Mouse (Mus musculus) gastrocnemius, postnatal 25 days (tissue): ENCODE data around the gene Btbd9. TPM values are rescaled to one million over a fixed set of nuclear protein-coding genes. Genes with fewer than 3 reads are reported as not detected.

Experiments used
- DNase-seq: peaks from one replicate; pipeline ENCODE4 v3.0.0; 2022
- total RNA-seq, 2 experiments: library from RNA; stranded (reverse); gene quantifications; 1 replicate in 1 of 2; 2 replicates in 1 of 2; pipeline ENCODE4 v1.2.3; 2021

The Btbd9 gene
- total RNA-seq, 2 experiments from 2014 or later, result 8.0 to 12.4 TPM

GRCm38 (mm10) chr17:30335746-30336145 lies 240.5 kb downstream of the Btbd9 start:
- DNase-seq, result no peak

GRCm38 (mm10) chr17:30334257-30334656 lies 242.0 kb downstream of the Btbd9 start:
- no peak for DNase-seq

GRCm38 (mm10) chr17:30333136-30333535 lies 243.2 kb downstream of the Btbd9 start:
- no peak for DNase-seq

GRCm38 (mm10) chr17:30331380-30331779 lies 244.9 kb downstream of the Btbd9 start:
- no peak for DNase-seq

- no peak for DNase-seq
These were observed 246.8 kb downstream of the Btbd9 start for GRCm38 (mm10) chr17:30329531-30329930.

- no peak for DNase-seq
These were observed 247.4 kb downstream of the Btbd9 start for GRCm38 (mm10) chr17:30328924-30329323.

- no peak for DNase-seq
These were observed 249.4 kb downstream of the Btbd9 start for GRCm38 (mm10) chr17:30326906-30327305.

GRCm38 (mm10) chr17:30320301-30320700 lies 256.0 kb downstream of the Btbd9 start:
- no peak for DNase-seq

GRCm38 (mm10) chr17:30312688-30313087 lies 263.6 kb downstream of the Btbd9 start:
- no peak for DNase-seq

GRCm38 (mm10) chr17:30309627-30310026 lies 266.7 kb downstream of the Btbd9 start:
- no peak for DNase-seq

GRCm38 (mm10) chr17:30308889-30309288 lies 267.4 kb downstream of the Btbd9 start:
- no peak for DNase-seq

- DNase-seq, result no peak
These were observed 268.0 kb downstream of the Btbd9 start for GRCm38 (mm10) chr17:30308317-30308716.

GRCm38 (mm10) chr17:30307168-30307567 lies 269.1 kb downstream of the Btbd9 start:
- DNase-seq, result no peak

- DNase-seq, result no peak
These were observed 271.5 kb downstream of the Btbd9 start for GRCm38 (mm10) chr17:30304766-30305165.

GRCm38 (mm10) chr17:30301338-30301737 lies 274.9 kb downstream of the Btbd9 start:
- DNase-seq, result no peak

GRCm38 (mm10) chr17:30297432-30297831 lies 278.9 kb downstream of the Btbd9 start:
- no peak for DNase-seq

GRCm38 (mm10) chr17:30296069-30296468 lies 280.2 kb downstream of the Btbd9 start:
- no peak for DNase-seq

GRCm38 (mm10) chr17:30292666-30293065 lies 283.6 kb downstream of the Btbd9 start:
- no peak for DNase-seq

- no peak for DNase-seq
These were observed 290.6 kb downstream of the Btbd9 start for GRCm38 (mm10) chr17:30285641-30286040.

- no peak for DNase-seq
These were observed 292.7 kb downstream of the Btbd9 start for GRCm38 (mm10) chr17:30283460-30284050.

- no peak for DNase-seq
These were observed 293.3 kb downstream of the Btbd9 start for GRCm38 (mm10) chr17:30283001-30283400.

- DNase-seq, result no peak
These were observed 295.8 kb downstream of the Btbd9 start for GRCm38 (mm10) chr17:30280323-30281118.

- no peak for DNase-seq
These were observed 296.6 kb downstream of the Btbd9 start for GRCm38 (mm10) chr17:30279684-30280083.
